Mouse (Mus musculus) lung, postnatal 4 days (tissue): ENCODE measurements at regions not wholly inside any gene's neighbourhood (a gene's known extent, or its start where the extent isn't known, plus 50 kb on each side); places are given as distances from the start of the nearest gene placed in this dataset.

Experiments used
- DNase-seq, 2 experiments: peaks; one replicate each; pipeline ENCODE4 v3.0.0; 2021

DNA sequence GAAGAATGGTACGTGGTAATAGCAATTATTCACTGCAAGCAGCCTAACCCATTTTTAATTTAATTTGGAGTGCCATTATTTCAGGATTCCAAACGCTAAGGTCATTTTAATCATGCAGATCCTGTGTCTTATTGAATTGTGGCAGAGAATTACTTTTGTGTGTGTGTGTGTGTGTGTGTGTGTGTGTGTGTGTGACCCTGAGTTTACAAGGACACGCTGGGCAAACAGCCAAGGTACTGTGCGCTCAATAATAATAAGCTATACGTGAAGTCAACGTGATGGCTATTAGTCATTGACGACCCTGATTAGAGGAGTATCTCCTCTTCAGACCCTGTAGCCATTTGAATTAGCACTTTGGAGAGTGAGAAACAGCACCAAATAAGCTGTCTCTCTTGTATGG is 144.1 kb downstream of the Klf7 start:
- no peak for DNase-seq

GRCm38 (mm10) chr1:63977302-63977888 is 144.7 kb downstream of the Klf7 start:
- no peak for DNase-seq

- DNase-seq: no peak
These were observed 145.2 kb downstream of the Klf7 start for GRCm38 (mm10) chr1:63976862-63977261.

DNA sequence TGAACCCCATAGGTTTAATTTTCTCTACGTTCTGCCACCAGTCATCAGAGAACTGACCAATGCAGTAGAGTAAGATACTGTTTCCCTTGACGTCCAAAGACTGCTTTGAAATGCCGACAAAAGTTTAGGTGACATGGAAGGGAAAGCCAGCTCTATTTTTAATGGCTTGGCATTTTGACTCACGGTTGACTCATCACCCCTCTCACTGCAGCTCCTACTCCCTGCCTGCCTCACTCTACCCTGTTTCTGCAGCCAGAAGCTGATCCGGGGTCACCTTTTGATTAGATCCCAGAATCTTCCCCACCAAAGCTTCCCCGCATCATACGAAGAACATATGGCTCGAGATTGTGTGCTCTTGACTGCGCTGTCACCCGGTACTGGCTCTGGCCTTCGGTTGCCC is 154.2 kb downstream of the Klf7 start:
- DNase-seq: no peak

- DNase-seq: no peak
These were observed 156.6 kb downstream of the Klf7 start for GRCm38 (mm10) chr1:63965446-63965845.

DNA sequence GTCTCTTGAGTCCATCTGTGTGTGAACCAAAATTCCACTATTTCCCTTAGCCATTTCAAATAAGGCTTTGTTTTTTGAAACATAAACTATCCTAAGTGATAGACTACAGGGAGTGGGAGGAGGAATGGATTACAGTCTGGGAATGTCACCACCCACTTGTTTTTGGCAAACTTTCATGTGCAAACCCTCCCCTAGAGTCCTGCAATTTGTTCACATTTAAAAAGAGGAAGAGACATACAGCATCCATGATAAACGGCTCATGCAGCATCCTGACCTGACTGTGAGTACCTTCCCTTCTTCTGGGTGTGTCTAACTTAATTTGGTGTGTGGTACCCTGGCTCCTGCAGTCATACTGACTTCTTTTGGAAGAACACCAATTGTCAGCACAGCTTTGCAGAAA is 157.6 kb downstream of the Klf7 start:
- peak in 1 of 2 experiments; percentile 12 for DNase-seq

- DNase-seq: no peak
These were observed 166.3 kb downstream of the Klf7 start for GRCm38 (mm10) chr1:63955701-63956355.

DNA sequence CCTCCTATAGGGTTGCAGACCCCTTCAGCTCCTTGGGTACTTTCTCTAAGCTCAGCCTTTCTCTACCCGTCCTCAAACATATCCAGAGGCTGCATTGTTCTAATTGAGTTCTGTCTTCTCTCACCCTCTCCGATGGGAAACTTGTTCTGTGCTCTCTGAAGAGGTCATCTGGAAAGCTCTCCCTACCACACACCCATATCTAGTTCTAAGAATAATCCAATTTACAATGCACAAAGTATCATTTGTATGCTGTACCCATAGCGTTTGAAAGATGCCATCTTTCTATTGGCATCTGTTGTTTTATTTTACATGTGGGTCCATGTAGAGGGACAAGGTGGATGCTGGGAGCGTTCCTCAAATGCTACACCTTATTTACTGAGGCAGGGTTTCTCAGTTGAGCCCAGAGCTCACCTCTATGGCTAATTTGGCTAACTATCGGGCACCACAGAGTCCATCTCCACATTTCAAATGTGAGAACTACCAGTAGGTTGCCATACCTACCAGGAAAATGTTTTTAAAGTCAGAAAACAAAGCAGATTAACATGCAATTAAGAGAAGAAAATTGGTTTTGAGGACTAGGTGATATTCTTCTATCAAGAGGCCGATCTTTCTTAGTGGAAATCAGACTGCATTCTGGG is 167.1 kb downstream of the Klf7 start:
- no peak for DNase-seq

- no peak for DNase-seq
These were observed 167.9 kb downstream of the Klf7 start for GRCm38 (mm10) chr1:63954172-63954571.

- DNase-seq: peak; percentile 58 to 67
These were observed 168.7 kb downstream of the Klf7 start for GRCm38 (mm10) chr1:63953229-63953883.

- DNase-seq: no peak
These were observed 170.4 kb downstream of the Klf7 start for GRCm38 (mm10) chr1:63951663-63952062.

DNA sequence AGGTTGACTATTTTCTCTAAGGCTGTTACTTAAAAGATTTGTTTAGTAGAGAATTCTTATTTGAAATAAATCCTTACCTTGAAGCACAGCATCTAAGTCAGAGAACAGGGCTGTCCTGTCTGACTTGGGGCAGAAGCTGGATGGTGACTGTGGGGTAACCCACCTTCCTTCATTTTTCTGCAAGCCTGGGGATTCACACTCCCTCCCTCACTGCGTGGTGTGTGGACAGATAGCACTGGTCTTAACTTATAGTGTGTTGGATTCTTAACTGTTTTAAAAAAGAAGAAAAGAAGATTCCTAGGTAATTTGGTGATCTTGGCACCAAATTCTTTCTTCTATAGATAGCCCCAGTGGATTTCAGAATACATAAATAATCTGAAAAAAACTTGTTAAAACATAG is 174.8 kb downstream of the Klf7 start:
- no peak for DNase-seq

DNA sequence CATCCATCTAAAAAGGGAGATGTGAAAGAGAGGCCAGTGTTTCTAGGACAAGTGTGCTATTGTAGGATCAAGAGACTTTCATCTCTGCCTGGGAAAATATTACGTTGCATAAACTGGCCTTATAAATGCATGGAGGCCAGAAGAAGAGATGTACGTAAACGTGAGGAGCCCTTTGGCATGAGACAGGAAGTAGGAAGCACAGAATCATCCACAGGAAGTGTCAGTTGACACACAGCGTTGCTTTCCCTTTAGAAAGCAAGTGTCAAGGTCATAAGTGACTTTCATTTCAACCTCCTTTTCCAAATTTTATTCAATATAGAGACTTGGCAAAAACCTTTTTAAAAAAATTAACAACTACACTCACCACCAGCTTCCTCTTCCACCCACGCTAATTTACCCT is 175.2 kb downstream of the Klf7 start:
- no peak for DNase-seq

- DNase-seq: no peak
These were observed 175.7 kb upstream of the 4933402D24Rik start for GRCm38 (mm10) chr1:63944786-63945185.

DNA sequence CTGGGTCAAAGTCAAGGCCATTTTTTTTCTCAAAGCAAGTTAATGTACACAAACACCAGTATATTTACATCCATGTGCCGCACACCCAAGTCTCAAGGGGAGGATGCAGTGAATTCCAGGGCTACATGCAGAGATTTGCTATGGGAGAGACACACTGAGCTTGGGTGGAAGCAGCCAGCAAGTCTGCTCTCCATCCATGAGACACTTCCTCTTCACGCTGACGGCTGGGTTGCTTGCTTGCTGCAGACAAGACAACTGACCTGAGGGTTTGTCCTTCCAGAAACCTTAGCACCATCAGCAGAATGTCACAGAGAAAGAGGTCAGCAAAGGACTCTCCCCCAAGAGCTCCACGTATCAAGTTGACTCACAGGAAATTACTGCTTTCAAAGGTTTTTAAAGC is 169.3 kb upstream of the 4933402D24Rik start:
- DNase-seq: peak in 1 of 2 experiments; percentile 49

DNA sequence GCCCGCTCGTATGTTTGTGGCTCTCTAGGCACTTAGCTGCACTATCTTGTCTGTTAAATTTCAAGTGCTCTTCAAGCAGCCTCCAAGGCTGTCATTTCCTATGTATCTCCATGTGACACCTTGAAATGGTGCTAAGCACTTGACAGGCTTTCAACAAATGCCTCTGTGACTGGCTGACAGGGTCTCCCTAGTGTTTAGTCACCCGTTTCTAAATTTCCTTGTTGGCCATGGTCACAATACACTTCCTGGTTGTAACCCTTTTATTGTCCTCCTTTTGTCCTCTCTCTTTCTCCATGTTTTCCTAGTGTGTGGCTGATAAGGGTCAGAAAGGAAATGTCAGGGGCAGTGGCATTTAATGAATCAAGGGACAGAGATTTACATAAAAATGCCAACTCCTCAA is 168.4 kb upstream of the 4933402D24Rik start:
- no peak for DNase-seq

DNA sequence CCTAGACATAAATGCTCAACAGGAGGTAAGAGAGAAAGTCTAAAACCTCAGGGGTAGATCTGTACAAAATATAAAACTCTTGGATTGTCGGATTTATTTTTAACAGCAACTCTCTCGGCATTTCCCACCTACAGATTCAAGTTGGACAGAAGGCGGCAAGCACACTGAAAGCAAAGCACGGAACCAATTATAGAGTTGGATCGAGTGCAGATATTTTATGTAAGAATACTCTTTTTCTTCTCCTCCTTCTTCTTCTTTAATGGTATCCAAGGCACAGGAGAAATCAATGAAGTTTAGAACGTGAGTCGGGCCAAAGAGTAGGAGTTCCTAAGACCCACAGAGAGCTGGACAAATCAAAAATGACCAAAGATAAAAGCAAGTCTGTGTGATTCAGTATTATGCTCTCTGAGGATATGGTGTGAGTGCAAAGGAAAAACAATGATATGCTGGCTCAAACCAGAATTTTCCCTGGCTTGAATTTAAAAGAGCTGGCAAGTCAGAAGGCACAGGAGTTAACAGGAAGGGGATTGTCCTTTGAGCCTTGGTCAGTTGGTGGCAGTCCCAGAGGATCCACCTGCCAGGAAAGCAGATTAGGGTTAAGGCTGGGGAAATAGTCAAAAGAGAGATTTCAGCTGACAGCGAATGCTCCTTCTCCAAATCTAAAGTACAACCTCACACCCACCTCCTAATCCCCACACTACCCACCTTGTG is 165.7 kb upstream of the 4933402D24Rik start:
- DNase-seq: no peak

GRCm38 (mm10) chr1:63932484-63932883 is 163.4 kb upstream of the 4933402D24Rik start:
- DNase-seq: no peak

GRCm38 (mm10) chr1:63929362-63930125 is 160.5 kb upstream of the 4933402D24Rik start:
- no peak for DNase-seq

- DNase-seq: no peak
These were observed 159.8 kb upstream of the 4933402D24Rik start for GRCm38 (mm10) chr1:63928850-63929249.

- no peak for DNase-seq
These were observed 159.3 kb upstream of the 4933402D24Rik start for GRCm38 (mm10) chr1:63928361-63928760.

- no peak for DNase-seq
These were observed 151.3 kb upstream of the 4933402D24Rik start for GRCm38 (mm10) chr1:63920181-63920933.
